Mouse (Mus musculus) bone marrow, adult 2 months (tissue): Measurements from ENCODE around the gene Pawr.

Source experiments
- CTCF ChIP-seq: fragments of 200-500 bp; IDR thresholded peaks from 2 replicates; pipeline ENCODE4 v1.5.1; 2011; ENCODE audit warnings: low read length, control low read depth; ENCODE audit not compliant: control insufficient read depth, insufficient read depth
- POLR2A ChIP-seq: fragments of 200-500 bp; IDR thresholded peaks from 2 replicates; pipeline ENCODE4 v1.6.1; 2011; ENCODE audit warnings: low read depth, mild to moderate bottlenecking, control low read depth, low read length, borderline replicate concordance; ENCODE audit not compliant: control insufficient read depth

DNA sequence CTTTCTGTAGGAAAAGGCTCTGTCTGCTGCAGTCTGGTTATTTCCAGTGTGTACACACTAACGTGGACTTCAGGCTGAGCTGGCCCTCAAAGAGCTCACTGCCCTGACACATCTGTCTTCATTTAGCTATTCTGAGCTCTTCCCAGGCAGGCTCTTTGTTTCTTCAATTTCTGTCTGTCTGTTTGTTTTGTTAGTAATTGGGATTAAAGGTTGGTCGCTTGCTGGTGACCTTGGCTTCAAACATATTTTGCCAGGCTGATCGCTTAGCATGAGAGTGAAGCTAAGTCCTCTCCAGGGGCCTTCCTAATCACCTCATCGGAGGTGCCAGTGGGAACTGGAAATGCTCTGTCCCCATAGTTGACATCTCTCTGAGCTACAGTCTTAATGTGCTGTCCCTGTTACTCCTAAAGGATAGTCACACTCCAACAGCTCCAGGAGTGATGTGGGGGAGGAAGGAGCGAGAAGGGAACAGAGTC lies 53.6 kb downstream of the Pawr start:
- no peak for TF ChIP-seq POLR2A
- TF ChIP-seq CTCF: no peak
